Comparison of ENCODE assay signal across 16 mouse cellular contexts in the genomic region with DNA sequence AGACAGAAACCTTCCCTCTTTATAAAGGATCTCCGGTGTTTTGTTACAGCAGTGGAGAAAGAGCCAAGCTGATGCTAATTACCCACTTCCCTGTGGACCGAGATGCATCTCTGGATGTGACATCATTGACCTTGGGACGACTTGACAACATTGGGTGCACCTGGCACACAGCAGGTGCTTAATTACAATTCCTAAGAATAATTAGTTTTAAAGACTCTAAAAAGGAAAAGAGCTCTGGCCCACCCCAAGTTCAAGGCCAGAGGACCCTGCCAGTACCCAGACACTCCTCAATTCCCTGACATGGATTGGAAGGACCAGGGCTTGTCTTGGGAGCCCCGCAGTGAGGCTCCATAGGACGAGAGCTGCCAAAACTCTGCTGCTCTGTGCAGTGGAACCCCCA.
"Had no signal": no experiment of that assay in that cellular context is flagged by ENCODE, and none has a peak within 500 bp of the region (broad histone marks: within the 10 kb centered on the region; RNA-seq: fewer than 3 reads in every experiment).

No protein-coding gene starts in this region.

- H3K4me3 ChIP-seq: neural tube, embryonic 12.5 days; neural tube, embryonic 13.5 days; neural tube, embryonic 15.5 days; stomach, embryonic 15.5 days had no signal

- H3K9me3 ChIP-seq: neural tube, embryonic 12.5 days; neural tube, embryonic 13.5 days; neural tube, embryonic 15.5 days; stomach, embryonic 15.5 days had no signal

- H3K4me1 ChIP-seq: neural tube, embryonic 12.5 days; neural tube, embryonic 13.5 days; neural tube, embryonic 15.5 days; stomach, embryonic 15.5 days had no signal

- H3K36me3 ChIP-seq: stomach, embryonic 15.5 days had no signal

- DNase-seq: retina, postnatal 1 day; right cerebral cortex, adult 18-20 months; right cerebral cortex, postnatal 14 days; right cerebral cortex, postnatal 25 days; right cerebral cortex, postnatal 4 days; spleen, adult 18-20 months; thymus, adult 18-20 months; thymus, postnatal 14 days; thymus, postnatal 25 days; thymus, postnatal 36 days; thymus, postnatal 4 days had no signal

- H3K27me3 ChIP-seq: neural tube, embryonic 12.5 days; neural tube, embryonic 13.5 days; neural tube, embryonic 15.5 days; stomach, embryonic 15.5 days had no signal

- H3K27ac ChIP-seq: neural tube, embryonic 12.5 days; neural tube, embryonic 13.5 days; neural tube, embryonic 15.5 days; stomach, embryonic 15.5 days; stomach, postnatal 0 days had no signal
